Mouse (Mus musculus): ENCODE results near the gene Syngr1.
A peak's percentile ranks its signal among the peaks of the same experiment; 100 is the strongest.

The Syngr1 gene

GRCm38 (mm10) chr15:80070095-80070644, 21.0 kb upstream of the Syngr1 start:
- DNase-seq (ENCODE audit: low spot score in 2 of 2), result no peak

GRCm38 (mm10) chr15:80071951-80072437, 19.1 kb upstream of the Syngr1 start:
- peak in 1 of 2 experiments; percentile 63 for DNase-seq (ENCODE audit: low spot score in 2 of 2)

GRCm38 (mm10) chr15:80072579-80073255, 18.4 kb upstream of the Syngr1 start:
- no peak for DNase-seq (ENCODE audit: low spot score in 2 of 2)

- no peak for DNase-seq (ENCODE audit: low spot score in 2 of 2)
These were observed 17.9 kb upstream of the Syngr1 start for GRCm38 (mm10) chr15:80073256-80073621.

GRCm38 (mm10) chr15:80074663-80075373, 16.3 kb upstream of the Syngr1 start:
- peak in 1 of 2 experiments; percentile 58 for DNase-seq (ENCODE audit: low spot score in 2 of 2)

GRCm38 (mm10) chr15:80075374-80075694, 15.8 kb upstream of the Syngr1 start:
- DNase-seq (ENCODE audit: low spot score in 2 of 2), result no peak

GRCm38 (mm10) chr15:80075733-80076337, 15.3 kb upstream of the Syngr1 start:
- DNase-seq (ENCODE audit: low spot score in 2 of 2), result peak in 1 of 2 experiments; percentile 58

- DNase-seq (ENCODE audit: low spot score in 2 of 2), result peak in 1 of 2 experiments; percentile 77
These were observed 14.6 kb upstream of the Syngr1 start for GRCm38 (mm10) chr15:80076338-80077136.

- DNase-seq (ENCODE audit: low spot score in 2 of 2), result no peak
These were observed 12.9 kb upstream of the Syngr1 start for GRCm38 (mm10) chr15:80078058-80078814.

GRCm38 (mm10) chr15:80079129-80079668, 11.9 kb upstream of the Syngr1 start:
- no peak for DNase-seq (ENCODE audit: low spot score in 2 of 2)

GRCm38 (mm10) chr15:80079954-80080353, 11.2 kb upstream of the Syngr1 start:
- DNase-seq (ENCODE audit: low spot score in 2 of 2), result no peak

GRCm38 (mm10) chr15:80080711-80081615, 10.2 kb upstream of the Syngr1 start:
- DNase-seq (ENCODE audit: low spot score in 2 of 2), result peak in 1 of 2 experiments; percentile 55

GRCm38 (mm10) chr15:80081801-80082546, 9.2 kb upstream of the Syngr1 start:
- peak in 1 of 2 experiments; percentile 57 for DNase-seq (ENCODE audit: low spot score in 2 of 2)

GRCm38 (mm10) chr15:80082661-80083275, 8.4 kb upstream of the Syngr1 start:
- no peak for DNase-seq (ENCODE audit: low spot score in 2 of 2)

- DNase-seq (ENCODE audit: low spot score in 2 of 2), result peak; percentile 96 to 98
These were observed 7.8 kb upstream of the Syngr1 start for GRCm38 (mm10) chr15:80083276-80083731.

GRCm38 (mm10) chr15:80083740-80084139, 7.4 kb upstream of the Syngr1 start:
- no peak for DNase-seq (ENCODE audit: low spot score in 2 of 2)

- no peak for DNase-seq (ENCODE audit: low spot score in 2 of 2)
These were observed 3.6 kb upstream of the Syngr1 start for GRCm38 (mm10) chr15:80087406-80088012.

GRCm38 (mm10) chr15:80088637-80089036, 2.5 kb upstream of the Syngr1 start:
- DNase-seq (ENCODE audit: low spot score in 2 of 2), result peak; percentile 81 to 93
